Mouse (Mus musculus) E14TG2a.4 (cell line): ENCODE data around the gene Mageh1.

Experiments
- CTCF ChIP-seq: conservative IDR thresholded peaks from 2 replicates; pipeline ENCODE4 v1.5.1; 2014; ENCODE audit warnings: low read length
- NANOG ChIP-seq: IDR thresholded peaks from 2 replicates; pipeline ENCODE4 v1.6.1; 2014; ENCODE audit warnings: borderline replicate concordance, low read length, mixed read lengths
- POU5F1 ChIP-seq: IDR thresholded peaks from 2 replicates; pipeline ENCODE4 v1.6.1; 2014; ENCODE audit warnings: low read length, borderline replicate concordance

- no peak for TF ChIP-seq CTCF
- TF ChIP-seq POU5F1, result no peak
- no peak for TF ChIP-seq NANOG
Measured at GRCm38 (mm10) chrX:153007021-153007684, 30.2 kb downstream of the Mageh1 start.
